Mouse (Mus musculus): ENCODE data around the gene Cog7. TPM values are rescaled to one million over a fixed set of nuclear protein-coding genes. Genes with fewer than 3 reads are reported as not detected.

Gene Cog7
- polyA plus RNA-seq, 1 experiment: 4.4 TPM

DNA sequence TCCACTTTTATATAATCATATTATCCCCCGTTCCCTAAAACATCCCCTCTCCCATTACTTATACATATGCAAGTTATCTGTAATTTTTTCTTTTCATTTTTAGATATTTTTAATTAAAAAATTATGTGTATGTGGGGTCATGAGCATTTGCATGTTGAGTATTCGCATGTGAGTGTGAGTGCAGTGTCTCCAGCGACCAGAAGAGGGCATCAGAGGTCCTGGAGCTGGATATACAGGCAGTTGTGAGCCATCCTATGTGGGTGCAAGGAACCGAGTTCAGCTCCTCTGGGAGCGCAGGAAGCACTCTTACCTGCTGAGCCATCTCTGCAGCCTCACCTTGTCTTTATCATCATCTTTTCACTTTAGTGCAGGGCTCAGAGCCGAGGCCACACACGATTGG is 146.1 kb downstream of the Cog7 start:
- Histone ChIP-seq H3K4me3 (replicated peaks) (no peak overlapping the region), H3K27me3 (replicated peaks) (peaks cover 3% of the 10 kb centered on the region), H3K9me3 (peaks cover 6% of the 10 kb centered on the region), H3K36me3 (replicated peaks; ENCODE audit: low read length) (no peaks in the 10 kb centered on the region), H3K4me1 (no peaks in the 10 kb centered on the region)
- TF ChIP-seq GATA1 (IDR thresholded peaks at IDR 0.05; ENCODE audit: borderline replicate concordance, low read length): no peak
- TF ChIP-seq FLI1 (IDR thresholded peaks at IDR 0.05; ENCODE audit: low read length): no peak

Other genes starting within 250 kb of the Cog7 start
- 0.15 TPM in 1 of 2 replicates, not detected in the other for gene Scnn1g, start 247.2 kb downstream of the Cog7 start, polyA plus RNA-seq (2012; ENCODE audit: insufficient read depth, low replicate concordance)
- gene Scnn1b, start 116.7 kb downstream of the Cog7 start, polyA plus RNA-seq (2012; ENCODE audit: insufficient read depth, low replicate concordance): not detected in 2 replicates
- gene Gga2, start 39.5 kb upstream of the Cog7 start, polyA plus RNA-seq (2012; ENCODE audit: insufficient read depth, low replicate concordance): 32.9 and 40.9 TPM in 2 replicates
- gene Ubfd1, start 85.5 kb upstream of the Cog7 start, polyA plus RNA-seq (2012; ENCODE audit: insufficient read depth, low replicate concordance): 2.8 and 20.2 TPM in 2 replicates
- gene Ears2, start 85.6 kb upstream of the Cog7 start, polyA plus RNA-seq (2012; ENCODE audit: insufficient read depth, low replicate concordance): 3.1 and 8.1 TPM in 2 replicates
- gene Ndufab1, start 120.2 kb upstream of the Cog7 start, polyA plus RNA-seq (2012; ENCODE audit: insufficient read depth, low replicate concordance): 847 and 2,571 TPM in 2 replicates
- 0.50 and 2.0 TPM in 2 replicates for gene Palb2, start 151.3 kb upstream of the Cog7 start, polyA plus RNA-seq (2012; ENCODE audit: insufficient read depth, low replicate concordance)
- 4.5 and 7.6 TPM in 2 replicates for gene Dctn5, start 151.3 kb upstream of the Cog7 start, polyA plus RNA-seq (2012; ENCODE audit: insufficient read depth, low replicate concordance)
- 87.6 and 90.5 TPM in 2 replicates for gene Plk1, start 177.7 kb upstream of the Cog7 start, polyA plus RNA-seq (2012; ENCODE audit: insufficient read depth, low replicate concordance)
- gene Ern2, start 204.5 kb upstream of the Cog7 start, polyA plus RNA-seq (2012; ENCODE audit: insufficient read depth, low replicate concordance): not detected in 2 replicates
- not detected in 2 replicates for gene Chp2, start 237.8 kb upstream of the Cog7 start, polyA plus RNA-seq (2012; ENCODE audit: insufficient read depth, low replicate concordance)